Mouse (Mus musculus): ENCODE data around the gene Mak. TPM values are rescaled to one million over a fixed set of nuclear protein-coding genes. Genes with fewer than 3 reads are reported as not detected.

The Mak gene
- total and polyA plus RNA-seq, 2 experiments, result under 0.01 TPM; not detected in 1

DNA sequence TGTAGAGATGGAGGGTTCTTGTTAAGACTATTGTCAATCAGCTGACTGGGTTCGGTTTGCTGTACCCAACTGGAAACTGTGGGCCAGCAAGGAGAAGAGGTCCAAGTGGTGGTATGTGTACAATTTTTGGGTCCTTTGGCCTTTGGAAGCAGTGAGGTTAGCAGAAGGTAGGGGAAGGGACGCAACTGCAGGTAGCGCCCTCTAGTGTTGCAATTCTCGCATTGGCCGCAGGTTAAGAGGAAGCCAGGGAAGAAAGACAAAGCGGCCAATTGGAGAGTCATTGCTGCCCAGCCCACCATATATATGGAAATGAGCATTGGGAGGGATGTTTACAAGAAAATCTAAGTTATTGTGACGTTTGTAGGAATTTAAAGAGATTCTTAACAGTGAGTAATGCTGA, 101.9 kb downstream of the Mak start:
- Histone ChIP-seq H3K4me3 (ENCODE audit: insufficient read depth, low read depth, low read length) (no peak overlapping the region), H3K9ac (ENCODE audit: low read depth, low read length) (no peak overlapping the region), H3K4me1 (ENCODE audit: control insufficient read depth, insufficient read depth, low read length) (0 out of 2 replicates have a peak, but pooled peaks cover 2% of the 10 kb centered on the region), H3K27me3 (ENCODE audit: control insufficient read depth, insufficient read depth, low read length) (no peaks in the 10 kb centered on the region), H3K79me2 (ENCODE audit: control insufficient read depth, insufficient read depth, low read length) (no peaks in the 10 kb centered on the region), H3K27ac (replicated peaks; ENCODE audit: insufficient read depth, low read depth, low read length) (no peak overlapping the region), H3K36me3 (ENCODE audit: control insufficient read depth, insufficient read depth, low read length) (no peaks in the 10 kb centered on the region)
- DNase-seq (ENCODE audit: extremely low read depth, low read depth, low spot score), result peak; percentile 45
- WGBS, result 33% methylated on average over 7 of the region's 7 CpGs
- TF ChIP-seq POLR2A (IDR thresholded peaks at IDR 0.05; ENCODE audit: extremely low read depth, insufficient read depth, low read length) (no peak), CTCF (IDR thresholded peaks at IDR 0.05; ENCODE audit: low read depth, low read length) (peak; percentile 92)

Other genes with a start within 250 kb of the Mak start
- 14.7 and 18.1 TPM in 2 replicates for gene Gcnt2, start 220.0 kb downstream of the Mak start, total RNA-seq (2014; rRNA removed)
- gene Gcnt2, start 220.0 kb downstream of the Mak start, polyA plus RNA-seq (2012; rRNA removed), result 2.8 and 3.5 TPM in 2 replicates
- 28.9 and 35.5 TPM in 2 replicates for gene Pak1ip1, start 78.7 kb downstream of the Mak start, total RNA-seq (2014; rRNA removed)
- 33.4 and 34.2 TPM in 2 replicates for gene Pak1ip1, start 78.7 kb downstream of the Mak start, polyA plus RNA-seq (2012; rRNA removed)
- gene Tmem14c, start 63.4 kb downstream of the Mak start, total RNA-seq (2014; rRNA removed), result 149 and 153 TPM in 2 replicates
- gene Tmem14c, start 63.4 kb downstream of the Mak start, polyA plus RNA-seq (2012; rRNA removed), result 201 and 244 TPM in 2 replicates
- not detected in 2 replicates for gene Gcm2, start 31.3 kb upstream of the Mak start, total RNA-seq (2014; rRNA removed)
- gene Gcm2, start 31.3 kb upstream of the Mak start, polyA plus RNA-seq (2012; rRNA removed), result not detected in 2 replicates
- not detected in 2 replicates for gene Sycp2l, start 34.6 kb upstream of the Mak start, total RNA-seq (2014; rRNA removed)
- gene Sycp2l, start 34.6 kb upstream of the Mak start, polyA plus RNA-seq (2012; rRNA removed), result not detected in 2 replicates
- 287 and 443 TPM in 2 replicates for gene Elovl2, start 140.7 kb upstream of the Mak start, total RNA-seq (2014; rRNA removed)
- gene Elovl2, start 140.7 kb upstream of the Mak start, polyA plus RNA-seq (2012; rRNA removed), result 157 and 182 TPM in 2 replicates
- gene Smim13, start 170.1 kb upstream of the Mak start, total RNA-seq (2014; rRNA removed), result 14.6 and 20.7 TPM in 2 replicates
- gene Smim13, start 170.1 kb upstream of the Mak start, polyA plus RNA-seq (2012; rRNA removed), result 5.1 and 5.2 TPM in 2 replicates
- not detected in 2 replicates for gene Gm17364, start 194.3 kb upstream of the Mak start, total RNA-seq (2014; rRNA removed)
- gene Gm17364, start 194.3 kb upstream of the Mak start, polyA plus RNA-seq (2012; rRNA removed), result not detected in 2 replicates